In the genomic region with DNA sequence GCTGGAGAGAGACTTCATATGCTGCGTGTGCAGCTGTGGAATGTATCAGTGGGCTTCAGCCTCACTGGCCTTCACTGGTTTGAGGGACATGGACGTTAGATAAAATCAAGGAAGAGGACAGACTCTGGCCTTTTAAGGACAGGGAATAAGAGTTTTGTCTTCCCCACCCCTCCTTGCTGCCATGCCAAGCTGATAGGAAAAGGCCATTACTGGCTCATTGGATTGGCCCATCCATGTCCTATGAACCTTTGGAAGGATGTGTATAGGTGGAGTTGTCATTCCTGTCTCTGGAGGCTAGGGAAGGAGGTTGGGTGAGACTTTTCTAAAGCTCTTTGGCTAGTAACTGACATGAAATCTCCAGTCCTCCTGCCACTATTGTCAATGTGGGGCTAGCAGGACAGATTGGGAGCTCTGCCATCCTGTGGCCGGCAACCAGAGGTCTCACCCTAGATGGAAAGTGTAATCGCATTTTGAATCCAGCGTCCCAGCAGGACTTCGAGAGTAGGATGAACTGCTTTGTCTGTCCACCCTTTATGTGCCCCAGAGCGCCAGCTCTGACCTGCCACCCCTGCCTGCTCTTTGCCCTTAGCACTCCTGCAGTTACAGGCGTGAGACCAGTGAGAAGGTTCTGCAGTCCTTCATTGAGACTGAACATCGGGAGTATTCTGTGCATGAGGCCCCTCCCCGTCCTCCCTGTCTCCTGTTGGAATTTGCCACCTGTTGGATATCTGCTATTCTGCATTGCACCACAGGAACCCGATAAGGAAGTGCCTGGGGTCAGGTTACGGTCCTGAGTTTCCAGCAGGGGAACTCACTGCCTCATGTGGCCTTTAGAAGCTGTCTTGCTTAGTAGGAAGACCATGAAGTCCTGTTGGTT, we compare ENCODE assay signal across 9 mouse cellular contexts.
DNase-seq lines count a peak whose midpoint lies in the region; ATAC-seq and TF ChIP-seq lines count a peak whose summit lies in the region.
"Had no signal": no experiment of that assay in that cellular context is flagged by ENCODE, and none has a peak within 500 bp of the region (broad histone marks: within the 10 kb centered on the region; RNA-seq: fewer than 3 reads in every experiment).

No protein-coding gene starts in this region.

- DNase-seq in hindbrain, embryonic 11.5 days (ENCODE audit: low spot score) = no peak
- DNase-seq in embryo, embryonic 9.5 days (ENCODE audit: extremely low spot score) = peak; percentile 21
- DNase-seq in kidney, postnatal 0 days (ENCODE audit: low spot score) = no peak
- DNase-seq in layer of hippocampus, adult 9-11 months = no peak

- no peaks in the 10 kb centered on the region for H3K36me3 ChIP-seq in hindbrain, embryonic 11.5 days (ENCODE audit: control insufficient read depth, insufficient read depth, low read length)
- no peaks in the 10 kb centered on the region for H3K36me3 ChIP-seq in hindbrain, embryonic 13.5 days
- peaks cover 40% of the 10 kb centered on the region for H3K36me3 ChIP-seq in kidney, postnatal 0 days (ENCODE audit: insufficient read depth, low read length)
- H3K36me3 ChIP-seq in stomach, embryonic 14.5 days (ENCODE audit: control insufficient read depth, insufficient read depth, low read length) = peaks cover 48% of the 10 kb centered on the region

- no peaks in the 10 kb centered on the region for H3K27me3 ChIP-seq in hindbrain, embryonic 11.5 days (ENCODE audit: control insufficient read depth, insufficient read depth, low read length)
- no peaks in the 10 kb centered on the region for H3K27me3 ChIP-seq in hindbrain, embryonic 13.5 days
- H3K27me3 ChIP-seq in kidney, postnatal 0 days (ENCODE audit: insufficient read depth, low read length) = no peaks in the 10 kb centered on the region
- H3K27me3 ChIP-seq in stomach, embryonic 14.5 days (ENCODE audit: control insufficient read depth, insufficient read depth, low read length) = no peaks in the 10 kb centered on the region

- no peaks in the 10 kb centered on the region for H3K9me3 ChIP-seq in hindbrain, embryonic 11.5 days (ENCODE audit: control insufficient read depth, low read length)
- H3K9me3 ChIP-seq in hindbrain, embryonic 13.5 days = no peaks in the 10 kb centered on the region
- H3K9me3 ChIP-seq in kidney, postnatal 0 days (replicated peaks; ENCODE audit: low read length) = no peaks in the 10 kb centered on the region
- H3K9me3 ChIP-seq in stomach, embryonic 14.5 days (ENCODE audit: control insufficient read depth, low read depth, low read length) = no peaks in the 10 kb centered on the region

- H3K4me1 ChIP-seq in hindbrain, embryonic 11.5 days (replicated peaks; ENCODE audit: control insufficient read depth, insufficient read depth, low read length) = no peaks in the 10 kb centered on the region
- no peaks in the 10 kb centered on the region for H3K4me1 ChIP-seq in hindbrain, embryonic 13.5 days (replicated peaks)
- peaks cover 6% of the 10 kb centered on the region; the same call in 1 of the 2 replicates for H3K4me1 ChIP-seq in kidney, postnatal 0 days (replicated peaks; ENCODE audit: insufficient read depth, low read length)
- peaks cover 10% of the 10 kb centered on the region for H3K4me1 ChIP-seq in stomach, embryonic 14.5 days (ENCODE audit: control insufficient read depth, insufficient read depth, low read length)

- H3K9ac ChIP-seq in hindbrain, embryonic 11.5 days (ENCODE audit: low read depth, low read length) = no peak overlapping the region
- no peak overlapping the region for H3K9ac ChIP-seq in hindbrain, embryonic 13.5 days
- H3K9ac ChIP-seq in kidney, postnatal 0 days (ENCODE audit: low read depth, low read length) = no peak overlapping the region
- H3K9ac ChIP-seq in stomach, embryonic 14.5 days (replicated peaks; ENCODE audit: low read depth, low read length) = no peak overlapping the region

- H3K27ac ChIP-seq in hindbrain, embryonic 11.5 days (ENCODE audit: low read depth, low read length) = no peak overlapping the region
- H3K27ac ChIP-seq in hindbrain, embryonic 13.5 days = no peak overlapping the region
- H3K27ac ChIP-seq in kidney, postnatal 0 days = 0 out of 2 replicates have a peak overlapping the region, but pooled peaks have one; percentile 40
- no peak overlapping the region for H3K27ac ChIP-seq in stomach, embryonic 14.5 days (ENCODE audit: low read length)
- H3K27ac ChIP-seq: hindbrain, postnatal 0 days had no signal

- no peak for ATAC-seq in hindbrain, embryonic 11.5 days (ENCODE audit: low FRiP score)
- ATAC-seq in hindbrain, embryonic 13.5 days (ENCODE audit: low FRiP score) = no peak
- ATAC-seq in kidney, postnatal 0 days (replicated peaks; ENCODE audit: low FRiP score, low read depth) = no peak
- ATAC-seq in stomach, embryonic 14.5 days (ENCODE audit: insufficient number of reproducible peaks, insufficient read depth, low FRiP score, low read depth) = 0 out of 2 replicates have a peak, but pooled peaks have one; percentile 38
- ATAC-seq in megakaryocyte-erythroid progenitor cell, adult 5-6 weeks (replicated peaks; ENCODE audit: low FRiP score, low TSS enrichment, poor library complexity, severe bottlenecking) = no peak
- ATAC-seq: activated CD4-positive, CD25-positive, alpha-beta regulatory T cell, adult 4 months; hindbrain, postnatal 0 days had no signal

- 59% methylated on average over 12 of the region's 12 CpGs for WGBS in hindbrain, embryonic 11.5 days
- 57% methylated on average over 12 of the region's 12 CpGs for WGBS in hindbrain, embryonic 13.5 days
- 53% methylated on average over 12 of the region's 12 CpGs for WGBS in kidney, postnatal 0 days
- 51% methylated on average over 12 of the region's 12 CpGs for WGBS in stomach, embryonic 14.5 days

- no peak overlapping the region for H3K4me2 ChIP-seq in hindbrain, embryonic 11.5 days (replicated peaks; ENCODE audit: low read depth, low read length)
- H3K4me2 ChIP-seq in hindbrain, embryonic 13.5 days = no peak overlapping the region
- H3K4me2 ChIP-seq in kidney, postnatal 0 days (ENCODE audit: low read length) = no peak overlapping the region
- H3K4me2 ChIP-seq in stomach, embryonic 14.5 days (replicated peaks; ENCODE audit: low read depth, low read length) = no peak overlapping the region

- peak; percentile 29; the same call in 1 of the 2 replicates for TF ChIP-seq CTCF in kidney, postnatal 0 days (IDR thresholded peaks at IDR 0.05; ENCODE audit: low read depth)

- 0 out of 2 replicates have a peak overlapping the region, but pooled peaks have one; percentile 0 for H3K4me3 ChIP-seq in hindbrain, embryonic 11.5 days (ENCODE audit: low read depth, low read length)
- H3K4me3 ChIP-seq in hindbrain, embryonic 13.5 days = no peak overlapping the region
- no peak overlapping the region for H3K4me3 ChIP-seq in kidney, postnatal 0 days (replicated peaks; ENCODE audit: low read depth, low read length)
- H3K4me3 ChIP-seq in stomach, embryonic 14.5 days (ENCODE audit: low read depth, low read length) = no peak overlapping the region
